Mouse (Mus musculus) liver, embryonic 16.5 days (tissue): ENCODE data around the gene Gm12830. TPM values are rescaled to one million over a fixed set of nuclear protein-coding genes. Genes with fewer than 3 reads are reported as not detected.
A peak's percentile ranks its signal among the peaks of the same experiment; 100 is the strongest.

Experiments used
- ATAC-seq: fragments of 200-750 bp; cut with Nextera tagmentation; 2 replicates; pipeline ENCODE4 v1.8.0; 2017; ENCODE audit warnings: low read depth, mild to moderate bottlenecking, moderate number of reproducible peaks, moderate library complexity
- H3K27ac ChIP-seq: fragments of 300-500 bp; sonication (generic); 2 replicates; pipeline ENCODE4 v1.5.1; 2014; ENCODE audit warnings: mild to moderate bottlenecking, low read length
- H3K27me3 ChIP-seq: fragments of 300-500 bp; sonication (generic); 2 replicates; pipeline ENCODE4 v1.6.1; 2014; ENCODE audit warnings: low read depth, low read length, mixed read lengths; ENCODE audit not compliant: control insufficient read depth, insufficient read depth
- H3K36me3 ChIP-seq: fragments of 300-500 bp; sonication (generic); 2 replicates; pipeline ENCODE4 v1.6.1; 2014; ENCODE audit warnings: mild to moderate bottlenecking; ENCODE audit not compliant: control insufficient read depth, insufficient read depth
- H3K4me1 ChIP-seq: fragments of 300-500 bp; sonication (generic); 2 replicates; pipeline ENCODE4 v1.6.1; 2014; ENCODE audit warnings: low read depth, low read length, mixed read lengths; ENCODE audit not compliant: control insufficient read depth
- H3K4me2 ChIP-seq: fragments of 300-500 bp; sonication (generic); 2 replicates; pipeline ENCODE4 v1.6.1; 2014; ENCODE audit warnings: low read depth, low read length, mixed read lengths
- H3K4me3 ChIP-seq: fragments of 300-500 bp; sonication (generic); 2 replicates; pipeline ENCODE4 v1.5.1; 2014; ENCODE audit warnings: low read depth, mild to moderate bottlenecking, low read length
- H3K9ac ChIP-seq: fragments of 300-500 bp; sonication (generic); 2 replicates; pipeline ENCODE4 v1.6.1; 2014; ENCODE audit warnings: low read depth, low read length
- H3K9me3 ChIP-seq: fragments of 300-500 bp; sonication (generic); replicated peaks from 2 replicates; pipeline ENCODE4 v1.6.1; 2016; ENCODE audit warnings: low read length; ENCODE audit not compliant: control insufficient read depth
- WGBS: fragments of 180-500 bp; shearing (Covaris S2); extraction: QIAGEN DNeasy Blood & Tissue Kit; methylation state at CpG from one replicate; pipeline ENCODE4 v1.1.7; 2014; ENCODE audit not compliant: insufficient replicate concordance; 5-methylcytosine and 5-hydroxymethylcytosine counted together
- polyA plus RNA-seq: library from polyadenylated mRNA; unstranded; fragments of >200 nt; fragmentation: Nextera tagmentation; extraction: Ambion mirVana; gene quantifications from 2 replicates; pipeline ENCODE4 v1.2.1, GENCODE M21; 2015

The Gm12830 gene
- polyA plus RNA-seq = not detected in 2 replicates

- peaks cover 24% of the 10 kb centered on the region for H3K27me3 ChIP-seq
- no peaks in the 10 kb centered on the region for H3K4me1 ChIP-seq
- H3K9me3 ChIP-seq = no peaks in the 10 kb centered on the region
These were observed at the start of gene Gm12830 for GRCm38 (mm10) chr4:114821567-114822192. Gene Gm12830 (plus strand): TSS chr4:114821722.

DNA sequence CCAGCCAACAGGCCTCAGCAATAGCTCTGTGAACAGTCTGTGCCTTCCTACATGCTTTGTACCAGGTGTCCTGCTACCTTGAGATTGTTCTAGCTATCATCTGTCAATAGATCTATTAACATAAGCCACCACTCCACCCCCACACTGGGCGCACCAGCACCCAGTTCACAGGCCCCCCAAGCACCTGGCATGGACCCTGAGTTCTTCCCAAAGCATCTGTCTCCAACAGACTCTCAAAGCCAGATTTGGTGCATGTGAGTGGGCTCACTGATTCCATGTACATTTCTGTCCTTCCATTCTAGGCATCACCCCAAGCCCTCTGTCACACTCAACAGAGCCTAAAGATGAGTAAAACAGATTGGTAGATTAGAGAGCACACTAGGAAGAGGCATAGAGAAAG, 48.2 kb upstream of the Gm12830 start:
- Histone ChIP-seq H3K36me3 (no peaks in the 10 kb centered on the region), H3K4me1 (no peaks in the 10 kb centered on the region), H3K9ac (no peak overlapping the region), H3K4me2 (no peak overlapping the region), H3K9me3 (no peaks in the 10 kb centered on the region), H3K27ac (no peak overlapping the region), H3K27me3 (no peaks in the 10 kb centered on the region), H3K4me3 (no peak overlapping the region)
- 56% methylated on average over 1 of the region's 1 CpGs for WGBS
- ATAC-seq = no peak

More at GRCm38 (mm10) chr4:114821567-114822192, at the start of gene Gm12830:
- peak within 1 kb of the TSS; percentile 53 for H3K4me2 ChIP-seq
- under 1% methylated on average over 51 of the region's 51 CpGs for whole genome bisulfite sequencing
- H3K4me3 ChIP-seq = peak within 1 kb of the TSS; percentile 48
- no peaks in the 10 kb centered on the region for H3K36me3 ChIP-seq
- H3K27ac ChIP-seq = no peak within 1 kb of the TSS
- ATAC-seq = no peak
- H3K9ac ChIP-seq = no peak within 1 kb of the TSS; the same call in 1 of the 2 replicates

DNA sequence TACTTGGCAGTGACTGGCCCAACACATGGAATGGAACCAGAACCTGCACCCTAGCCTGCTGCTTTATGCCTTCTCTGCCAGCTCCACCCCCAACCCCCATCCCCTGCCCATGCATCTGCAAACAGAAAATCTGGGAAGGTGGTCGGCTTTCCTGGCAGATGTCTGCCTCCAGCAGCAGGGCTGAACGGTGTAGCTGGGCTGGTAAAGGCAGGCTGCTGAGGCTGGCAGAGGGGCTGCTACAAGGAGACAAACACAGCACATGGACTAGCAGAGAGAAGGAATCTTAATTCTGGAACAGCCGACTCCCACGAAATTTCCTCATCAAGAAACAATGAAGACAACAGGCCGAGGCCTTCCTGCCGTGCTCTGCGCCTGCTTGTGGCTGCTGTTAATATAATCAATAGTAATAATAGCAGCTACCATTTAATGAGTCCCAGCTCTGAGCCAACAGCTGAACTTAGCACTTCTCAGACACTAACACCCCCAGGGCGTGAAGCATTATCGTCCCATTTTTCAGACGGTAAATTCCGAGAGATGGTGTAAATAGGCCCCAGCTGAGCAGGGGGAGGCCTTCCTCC, 43.8 kb upstream of the Gm12830 start:
- H3K9ac ChIP-seq = no peak overlapping the region
- no peaks in the 10 kb centered on the region for H3K9me3 ChIP-seq
- no peaks in the 10 kb centered on the region for H3K4me1 ChIP-seq
- no peak for ATAC-seq
- no peak overlapping the region for H3K4me3 ChIP-seq
- no peaks in the 10 kb centered on the region for H3K36me3 ChIP-seq
- H3K27ac ChIP-seq = no peak overlapping the region
- no peak overlapping the region for H3K4me2 ChIP-seq
- no peaks in the 10 kb centered on the region for H3K27me3 ChIP-seq
- WGBS = 68% methylated on average over 11 of the region's 11 CpGs

GRCm38 (mm10) chr4:114778716-114779474, 42.6 kb upstream of the Gm12830 start:
- no peaks in the 10 kb centered on the region for H3K4me1 ChIP-seq
- WGBS = 46% methylated on average over 7 of the region's 7 CpGs
- H3K9me3 ChIP-seq = no peaks in the 10 kb centered on the region
- no peak overlapping the region for H3K4me3 ChIP-seq
- no peak for ATAC-seq
- H3K36me3 ChIP-seq = no peaks in the 10 kb centered on the region
- no peaks in the 10 kb centered on the region for H3K27me3 ChIP-seq
- H3K4me2 ChIP-seq = no peak overlapping the region
- no peak overlapping the region for H3K27ac ChIP-seq
- H3K9ac ChIP-seq = no peak overlapping the region

DNA sequence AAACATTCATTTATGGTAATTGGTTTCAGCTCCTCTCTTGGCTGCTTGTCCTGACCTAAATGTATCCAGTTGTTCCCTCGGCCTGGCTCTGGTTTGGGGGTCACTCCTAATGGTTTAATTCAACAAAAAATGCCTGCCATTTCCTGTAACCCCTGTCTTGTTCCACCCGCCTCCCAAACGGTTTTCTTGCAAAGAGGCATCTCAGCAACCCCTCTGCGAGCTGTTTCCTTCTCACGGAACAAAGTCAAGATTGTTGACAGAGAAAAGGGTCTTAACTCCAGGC, 42.1 kb upstream of the Gm12830 start:
- WGBS = 47% methylated on average over 5 of the region's 5 CpGs
- H3K4me2 ChIP-seq = no peak overlapping the region
- no peak overlapping the region for H3K9ac ChIP-seq
- no peaks in the 10 kb centered on the region for H3K36me3 ChIP-seq
- no peaks in the 10 kb centered on the region for H3K9me3 ChIP-seq
- no peak overlapping the region for H3K27ac ChIP-seq
- no peak overlapping the region for H3K4me3 ChIP-seq
- no peaks in the 10 kb centered on the region for H3K27me3 ChIP-seq
- H3K4me1 ChIP-seq = no peaks in the 10 kb centered on the region
- ATAC-seq = no peak

DNA sequence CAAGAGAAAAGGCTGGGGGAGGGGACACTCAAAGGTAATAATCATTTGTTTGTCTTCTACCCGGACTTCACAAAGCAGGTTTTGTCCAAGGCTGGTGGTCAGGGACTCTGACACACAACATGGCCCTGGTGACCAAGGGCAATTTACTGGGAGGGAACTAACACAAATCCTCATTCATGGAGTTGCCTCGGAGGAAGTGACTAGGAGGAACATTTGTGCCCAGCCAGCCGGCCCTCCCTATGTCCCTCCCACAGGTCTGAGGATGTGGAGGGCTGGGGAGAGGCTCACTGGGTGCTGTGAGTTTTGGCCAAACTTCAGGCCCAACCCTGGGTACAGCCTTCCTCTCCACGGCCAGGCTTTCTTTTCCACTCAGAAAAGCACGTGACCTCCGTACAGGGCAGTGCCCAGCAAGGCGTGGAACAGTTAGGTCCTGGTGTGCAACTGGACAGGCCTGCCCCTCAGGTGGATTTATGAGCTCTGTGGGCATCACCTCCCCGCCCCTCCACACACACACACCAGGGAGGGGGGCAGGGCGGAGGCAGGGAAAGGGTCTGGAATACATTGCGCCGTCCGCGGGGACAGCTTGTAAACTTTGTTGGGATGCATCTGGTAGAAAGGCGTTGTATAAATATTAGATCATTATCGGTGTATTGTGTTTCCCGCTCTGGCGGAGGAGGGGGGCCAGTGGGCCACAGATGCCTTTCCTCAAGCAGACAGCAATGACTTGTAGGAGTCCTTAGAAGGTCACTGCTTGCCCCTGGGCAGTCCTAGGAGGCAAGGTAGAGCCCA, 41.6 kb upstream of the Gm12830 start:
- H3K36me3 ChIP-seq = no peaks in the 10 kb centered on the region
- no peak overlapping the region for H3K4me3 ChIP-seq
- no peak overlapping the region for H3K27ac ChIP-seq
- no peaks in the 10 kb centered on the region for H3K4me1 ChIP-seq
- H3K27me3 ChIP-seq = no peaks in the 10 kb centered on the region
- no peak for ATAC-seq
- no peaks in the 10 kb centered on the region for H3K9me3 ChIP-seq
- WGBS = 60% methylated on average over 17 of the region's 17 CpGs
- H3K4me2 ChIP-seq = no peak overlapping the region
- no peak overlapping the region for H3K9ac ChIP-seq

GRCm38 (mm10) chr4:114782851-114783250, 38.7 kb upstream of the Gm12830 start:
- no peaks in the 10 kb centered on the region for H3K9me3 ChIP-seq
- whole genome bisulfite sequencing = 63% methylated on average over 7 of the region's 7 CpGs
- H3K27ac ChIP-seq = no peak overlapping the region
- no peaks in the 10 kb centered on the region for H3K27me3 ChIP-seq
- no peak overlapping the region for H3K4me2 ChIP-seq
- ATAC-seq = no peak
- H3K9ac ChIP-seq = no peak overlapping the region
- H3K36me3 ChIP-seq = no peaks in the 10 kb centered on the region
- no peak overlapping the region for H3K4me3 ChIP-seq
- no peaks in the 10 kb centered on the region for H3K4me1 ChIP-seq

- Histone ChIP-seq H3K27ac (no peak overlapping the region), H3K4me3 (no peak overlapping the region), H3K36me3 (no peaks in the 10 kb centered on the region), H3K4me1 (no peaks in the 10 kb centered on the region), H3K9ac (no peak overlapping the region), H3K4me2 (no peak overlapping the region), H3K27me3 (no peaks in the 10 kb centered on the region), H3K9me3 (no peaks in the 10 kb centered on the region)
- WGBS = 62% methylated on average over 2 of the region's 2 CpGs
- ATAC-seq = no peak
These were observed 36.8 kb upstream of the Gm12830 start for GRCm38 (mm10) chr4:114784735-114785134.
